Mouse (Mus musculus): ENCODE data around the gene Nin. TPM values are rescaled to one million over a fixed set of nuclear protein-coding genes. Genes with fewer than 3 reads are reported as not detected.
A peak's percentile ranks its signal among the peaks of the same experiment; 100 is the strongest.

The Nin gene
- polyA plus RNA-seq, 1 experiment from 2014 or later = 9.4 TPM

DNA sequence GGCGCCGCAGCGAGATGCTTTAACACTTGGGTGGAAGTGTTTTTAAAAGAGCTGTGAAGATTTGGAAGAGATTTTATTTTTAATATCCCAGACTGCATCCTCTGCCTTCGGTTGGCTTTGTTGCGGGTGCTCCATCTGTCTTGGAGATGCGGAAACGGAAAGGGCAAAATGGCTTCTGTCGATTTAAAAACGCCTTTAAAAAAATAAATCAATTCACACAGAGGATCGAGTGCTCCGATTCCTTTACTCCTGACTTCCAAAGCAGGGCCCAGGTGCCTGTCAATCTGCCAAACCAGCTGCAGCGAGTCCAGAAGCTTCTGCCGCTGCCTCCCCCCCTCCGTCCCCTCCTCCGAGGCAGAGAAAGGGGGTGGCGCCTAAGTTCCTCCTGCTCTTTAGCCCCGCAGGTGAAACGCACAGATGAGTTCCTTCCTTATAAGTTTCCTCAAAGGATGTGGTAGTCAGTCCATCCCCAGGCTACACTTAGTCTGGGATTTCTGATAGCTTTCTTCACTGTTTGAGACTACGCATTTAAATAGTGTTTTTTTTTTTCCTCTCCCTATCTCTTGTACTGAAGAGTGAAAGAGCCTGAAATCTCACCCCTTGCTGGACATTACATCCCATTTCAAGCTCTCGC lies 17.6 kb upstream of the Nin start:
- WGBS = 30% methylated on average over 20 of the region's 20 CpGs
- Histone ChIP-seq H3K36me3 (ENCODE audit: control insufficient read depth, insufficient read depth, low read length) (no peaks in the 10 kb centered on the region), H3K9me3 (ENCODE audit: control insufficient read depth, low read length) (no peaks in the 10 kb centered on the region), H3K27ac (ENCODE audit: low read depth, low read length) (peak overlapping the region; percentile 59), H3K27me3 (replicated peaks; ENCODE audit: control insufficient read depth, insufficient read depth, low read length) (no peaks in the 10 kb centered on the region), H3K4me1 (ENCODE audit: control insufficient read depth, insufficient read depth, low read depth, low read length) (peaks cover 2% of the 10 kb centered on the region; the same call in 1 of the 2 replicates), H3K4me3 (ENCODE audit: low read length) (peak overlapping the region; percentile 32), H3K4me2 (ENCODE audit: low read length) (peak overlapping the region; percentile 58), H3K9ac (ENCODE audit: low read depth, low read length) (peak overlapping the region; percentile 50)
- peak; percentile 37; the same call in 1 of the 2 replicates for ATAC-seq

DNA sequence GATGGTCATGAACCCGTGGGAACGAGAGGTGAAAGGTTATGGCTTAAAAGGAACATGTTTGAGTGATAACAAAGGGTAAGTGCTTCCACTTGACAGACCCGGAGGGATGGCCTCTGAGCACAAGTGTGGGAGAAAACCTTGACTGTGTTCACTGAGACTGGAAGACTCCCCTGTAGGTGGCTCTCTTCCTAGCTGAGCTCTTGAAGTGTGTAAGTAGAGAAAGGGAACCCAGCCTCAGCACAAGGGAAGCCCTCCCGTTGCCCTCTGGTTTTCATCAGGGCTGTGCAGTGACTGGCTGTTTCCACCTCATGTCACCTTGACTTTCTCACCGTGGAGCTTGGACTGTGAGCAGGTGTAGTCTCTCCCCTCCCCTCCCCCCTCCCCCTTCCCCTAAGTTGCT lies 15.6 kb upstream of the Nin start:
- Histone ChIP-seq H3K36me3 (ENCODE audit: control insufficient read depth, insufficient read depth, low read length) (no peaks in the 10 kb centered on the region), H3K9ac (ENCODE audit: low read depth, low read length) (no peak overlapping the region), H3K4me2 (ENCODE audit: low read length) (no peak overlapping the region), H3K27me3 (replicated peaks; ENCODE audit: control insufficient read depth, insufficient read depth, low read length) (no peaks in the 10 kb centered on the region), H3K4me1 (ENCODE audit: control insufficient read depth, insufficient read depth, low read depth, low read length) (peaks cover 2% of the 10 kb centered on the region; the same call in 1 of the 2 replicates), H3K27ac (ENCODE audit: low read depth, low read length) (no peak overlapping the region), H3K4me3 (ENCODE audit: low read length) (no peak overlapping the region), H3K9me3 (ENCODE audit: control insufficient read depth, low read length) (no peaks in the 10 kb centered on the region)
- WGBS = 55% methylated on average over 5 of the region's 5 CpGs
- 0 out of 2 replicates have a peak, but pooled peaks have one; percentile 14 for ATAC-seq

- no peak overlapping the region for H3K4me3 ChIP-seq (ENCODE audit: low read length)
- no peak overlapping the region for H3K9ac ChIP-seq (ENCODE audit: low read depth, low read length)
- WGBS = 91% methylated on average over 4 of the region's 4 CpGs
- no peak overlapping the region for H3K4me2 ChIP-seq (ENCODE audit: low read length)
- H3K9me3 ChIP-seq (ENCODE audit: control insufficient read depth, low read length) = no peaks in the 10 kb centered on the region
- ATAC-seq = no peak
- H3K36me3 ChIP-seq (ENCODE audit: control insufficient read depth, insufficient read depth, low read length) = no peaks in the 10 kb centered on the region
- no peaks in the 10 kb centered on the region for H3K27me3 ChIP-seq (replicated peaks; ENCODE audit: control insufficient read depth, insufficient read depth, low read length)
- peaks cover 2% of the 10 kb centered on the region; the same call in 1 of the 2 replicates for H3K4me1 ChIP-seq (ENCODE audit: control insufficient read depth, insufficient read depth, low read depth, low read length)
- no peak overlapping the region for H3K27ac ChIP-seq (ENCODE audit: low read depth, low read length)
Observed at GRCm38 (mm10) chr12:70126626-70127025, 13.1 kb upstream of the Nin start.

DNA sequence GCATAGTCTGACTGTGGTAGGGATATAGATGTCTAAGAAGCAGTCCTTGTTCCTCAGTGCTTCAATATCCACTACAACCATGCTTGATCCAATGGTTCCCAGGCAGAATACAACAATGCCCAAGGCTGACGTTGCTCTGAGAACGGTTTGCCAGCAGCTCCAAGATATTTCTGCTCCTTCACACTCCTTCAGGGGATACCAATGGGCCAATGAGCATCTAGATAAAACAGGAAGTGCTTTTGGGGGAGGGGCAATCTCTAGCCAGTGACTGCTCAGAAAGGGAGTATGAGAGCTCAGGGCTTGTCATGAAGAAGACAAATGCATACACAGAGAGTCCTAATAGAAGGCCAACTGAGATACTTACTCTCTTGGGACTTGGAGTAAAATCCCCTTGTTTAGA lies 6.0 kb upstream of the Nin start:
- Histone ChIP-seq H3K27me3 (replicated peaks; ENCODE audit: control insufficient read depth, insufficient read depth, low read length) (no peaks in the 10 kb centered on the region), H3K4me3 (ENCODE audit: low read length) (no peak overlapping the region), H3K27ac (ENCODE audit: low read depth, low read length) (no peak overlapping the region), H3K4me2 (ENCODE audit: low read length) (no peak overlapping the region), H3K9ac (ENCODE audit: low read depth, low read length) (no peak overlapping the region), H3K9me3 (ENCODE audit: control insufficient read depth, low read length) (no peaks in the 10 kb centered on the region), H3K4me1 (ENCODE audit: control insufficient read depth, insufficient read depth, low read depth, low read length) (no peaks in the 10 kb centered on the region), H3K36me3 (ENCODE audit: control insufficient read depth, insufficient read depth, low read length) (no peaks in the 10 kb centered on the region)
- no peak for ATAC-seq
- 70% methylated on average over 2 of the region's 2 CpGs for WGBS

DNA sequence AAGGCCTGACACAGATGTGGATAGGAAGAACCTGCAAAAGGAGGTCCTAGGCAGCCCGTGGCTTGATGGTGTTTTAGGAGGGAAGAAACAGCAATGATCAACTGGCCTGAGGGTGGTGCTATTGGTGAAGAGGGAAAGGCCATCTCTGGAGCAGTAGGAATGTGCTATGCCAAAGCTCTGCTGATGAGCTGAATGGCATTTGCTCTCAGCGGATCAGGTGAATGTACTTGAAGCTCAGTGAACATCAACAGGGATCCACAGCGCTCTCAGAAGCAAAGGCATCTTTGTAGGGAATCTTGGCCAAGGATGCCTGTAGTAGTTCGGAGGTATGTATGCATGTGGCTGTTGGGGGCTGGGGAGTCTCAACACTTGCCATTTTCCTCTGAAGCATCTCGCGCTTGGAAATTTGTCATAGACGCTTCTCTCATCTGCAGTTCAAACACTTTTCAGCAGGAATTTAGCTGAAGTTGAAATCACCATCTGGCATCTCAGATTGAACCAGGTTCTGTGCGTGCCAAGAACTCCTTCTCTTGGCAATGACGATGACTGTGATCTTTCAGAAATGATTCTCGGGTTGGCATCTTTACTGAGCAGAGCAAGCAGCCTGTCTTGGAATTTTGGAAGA lies 5.3 kb upstream of the Nin start:
- Histone ChIP-seq H3K9me3 (ENCODE audit: control insufficient read depth, low read length) (no peaks in the 10 kb centered on the region), H3K36me3 (ENCODE audit: control insufficient read depth, insufficient read depth, low read length) (no peaks in the 10 kb centered on the region), H3K4me1 (ENCODE audit: control insufficient read depth, insufficient read depth, low read depth, low read length) (no peaks in the 10 kb centered on the region), H3K4me3 (ENCODE audit: low read length) (no peak overlapping the region), H3K9ac (ENCODE audit: low read depth, low read length) (no peak overlapping the region), H3K27ac (ENCODE audit: low read depth, low read length) (no peak overlapping the region), H3K27me3 (replicated peaks; ENCODE audit: control insufficient read depth, insufficient read depth, low read length) (no peaks in the 10 kb centered on the region), H3K4me2 (ENCODE audit: low read length) (no peak overlapping the region)
- ATAC-seq = 0 out of 2 replicates have a peak, but pooled peaks have one; percentile 9
- 69% methylated on average over 10 of the region's 10 CpGs for WGBS

GRCm38 (mm10) chr12:70117146-70117545 lies 3.6 kb upstream of the Nin start:
- Histone ChIP-seq H3K36me3 (ENCODE audit: control insufficient read depth, insufficient read depth, low read length) (no peaks in the 10 kb centered on the region), H3K4me3 (ENCODE audit: low read length) (no peak overlapping the region), H3K4me1 (ENCODE audit: control insufficient read depth, insufficient read depth, low read depth, low read length) (peaks cover 1% of the 10 kb centered on the region; the same call in 1 of the 2 replicates), H3K4me2 (ENCODE audit: low read length) (no peak overlapping the region), H3K27ac (ENCODE audit: low read depth, low read length) (no peak overlapping the region), H3K9me3 (ENCODE audit: control insufficient read depth, low read length) (no peaks in the 10 kb centered on the region), H3K27me3 (replicated peaks; ENCODE audit: control insufficient read depth, insufficient read depth, low read length) (no peaks in the 10 kb centered on the region), H3K9ac (ENCODE audit: low read depth, low read length) (no peak overlapping the region)
- 89% methylated on average over 10 of the region's 10 CpGs for WGBS
- ATAC-seq = no peak

DNA sequence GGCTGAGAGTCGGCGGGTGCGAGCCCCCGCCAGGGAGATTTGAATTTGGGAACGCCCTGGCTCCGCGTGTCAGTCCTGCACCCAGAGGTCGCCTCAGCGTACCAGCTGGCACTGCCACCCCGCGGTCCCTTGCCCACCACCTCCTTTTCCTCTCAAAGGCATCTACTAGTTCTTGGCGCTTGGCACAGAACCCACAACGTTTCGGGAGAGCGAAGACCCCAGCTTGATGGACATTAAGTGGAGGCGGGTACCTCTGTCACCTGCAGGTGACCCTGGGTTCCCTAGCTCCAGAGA lies 1.5 kb downstream of the Nin start:
- peaks cover 25% of the 10 kb centered on the region for H3K4me1 ChIP-seq (ENCODE audit: control insufficient read depth, insufficient read depth, low read depth, low read length)
- peak overlapping the region; percentile 86 for H3K4me2 ChIP-seq (ENCODE audit: low read length)
- 2% methylated on average over 16 of the region's 16 CpGs for WGBS
- H3K27ac ChIP-seq (ENCODE audit: low read depth, low read length) = peak overlapping the region; percentile 89
- peak overlapping the region; percentile 98 for H3K9ac ChIP-seq (ENCODE audit: low read depth, low read length)
- no peaks in the 10 kb centered on the region for H3K9me3 ChIP-seq (ENCODE audit: control insufficient read depth, low read length)
- ATAC-seq = no peak
- no peaks in the 10 kb centered on the region for H3K27me3 ChIP-seq (replicated peaks; ENCODE audit: control insufficient read depth, insufficient read depth, low read length)
- H3K4me3 ChIP-seq (ENCODE audit: low read length) = peak overlapping the region; percentile 83
- no peaks in the 10 kb centered on the region for H3K36me3 ChIP-seq (ENCODE audit: control insufficient read depth, insufficient read depth, low read length)

GRCm38 (mm10) chr12:70111367-70112089 lies 2.0 kb downstream of the Nin start:
- no peaks in the 10 kb centered on the region for H3K9me3 ChIP-seq (ENCODE audit: control insufficient read depth, low read length)
- H3K27ac ChIP-seq (ENCODE audit: low read depth, low read length) = peak overlapping the region; percentile 89
- H3K9ac ChIP-seq (ENCODE audit: low read depth, low read length) = peak overlapping the region; percentile 98
- 0% methylated on average over 64 of the region's 101 CpGs for WGBS
- H3K4me2 ChIP-seq (ENCODE audit: low read length) = peak overlapping the region; percentile 86
- H3K4me3 ChIP-seq (ENCODE audit: low read length) = peak overlapping the region; percentile 83
- no peaks in the 10 kb centered on the region for H3K36me3 ChIP-seq (ENCODE audit: control insufficient read depth, insufficient read depth, low read length)
- H3K4me1 ChIP-seq (ENCODE audit: control insufficient read depth, insufficient read depth, low read depth, low read length) = peaks cover 29% of the 10 kb centered on the region
- peak; percentile 87 for ATAC-seq
- no peaks in the 10 kb centered on the region for H3K27me3 ChIP-seq (replicated peaks; ENCODE audit: control insufficient read depth, insufficient read depth, low read length)

DNA sequence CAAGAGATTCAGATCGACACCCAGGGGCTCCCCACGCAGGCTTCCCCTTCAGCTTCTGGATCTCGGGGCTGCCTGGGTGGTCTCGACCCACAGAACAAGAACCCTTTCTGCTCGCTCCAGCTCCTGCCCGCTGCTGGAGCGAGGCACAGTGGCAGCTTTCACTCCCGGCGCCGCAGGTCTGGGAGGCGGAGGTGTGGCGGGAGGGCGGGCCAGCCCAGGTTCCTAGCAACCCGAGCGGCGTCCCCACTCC lies 2.5 kb downstream of the Nin start:
- H3K4me1 ChIP-seq (ENCODE audit: control insufficient read depth, insufficient read depth, low read depth, low read length) = peaks cover 34% of the 10 kb centered on the region
- peak overlapping the region; percentile 89 for H3K27ac ChIP-seq (ENCODE audit: low read depth, low read length)
- peak overlapping the region; percentile 86 for H3K4me2 ChIP-seq (ENCODE audit: low read length)
- 0% methylated on average over 16 of the region's 16 CpGs for WGBS
- H3K36me3 ChIP-seq (ENCODE audit: control insufficient read depth, insufficient read depth, low read length) = no peaks in the 10 kb centered on the region
- peak overlapping the region; percentile 98 for H3K9ac ChIP-seq (ENCODE audit: low read depth, low read length)
- H3K4me3 ChIP-seq (ENCODE audit: low read length) = peak overlapping the region; percentile 83
- no peaks in the 10 kb centered on the region for H3K9me3 ChIP-seq (ENCODE audit: control insufficient read depth, low read length)
- peak; percentile 62; the same call in 1 of the 2 replicates for ATAC-seq
- no peaks in the 10 kb centered on the region for H3K27me3 ChIP-seq (replicated peaks; ENCODE audit: control insufficient read depth, insufficient read depth, low read length)
